Mouse (Mus musculus) erythroblast, embryonic 14.5 days (primary cell): ENCODE measurements around the gene Tekt1.

Experiments
- GATA1 ChIP-seq: IDR thresholded peaks from 2 replicates; pipeline ENCODE4 v1.6.1; 2012; ENCODE audit warnings: low read length, inconsistent platforms, mixed read lengths
- TAL1 ChIP-seq: IDR thresholded peaks from 3 replicates; pipeline ENCODE4 v1.6.1; 2012; ENCODE audit warnings: low read length, inconsistent platforms, mixed read lengths

DNA sequence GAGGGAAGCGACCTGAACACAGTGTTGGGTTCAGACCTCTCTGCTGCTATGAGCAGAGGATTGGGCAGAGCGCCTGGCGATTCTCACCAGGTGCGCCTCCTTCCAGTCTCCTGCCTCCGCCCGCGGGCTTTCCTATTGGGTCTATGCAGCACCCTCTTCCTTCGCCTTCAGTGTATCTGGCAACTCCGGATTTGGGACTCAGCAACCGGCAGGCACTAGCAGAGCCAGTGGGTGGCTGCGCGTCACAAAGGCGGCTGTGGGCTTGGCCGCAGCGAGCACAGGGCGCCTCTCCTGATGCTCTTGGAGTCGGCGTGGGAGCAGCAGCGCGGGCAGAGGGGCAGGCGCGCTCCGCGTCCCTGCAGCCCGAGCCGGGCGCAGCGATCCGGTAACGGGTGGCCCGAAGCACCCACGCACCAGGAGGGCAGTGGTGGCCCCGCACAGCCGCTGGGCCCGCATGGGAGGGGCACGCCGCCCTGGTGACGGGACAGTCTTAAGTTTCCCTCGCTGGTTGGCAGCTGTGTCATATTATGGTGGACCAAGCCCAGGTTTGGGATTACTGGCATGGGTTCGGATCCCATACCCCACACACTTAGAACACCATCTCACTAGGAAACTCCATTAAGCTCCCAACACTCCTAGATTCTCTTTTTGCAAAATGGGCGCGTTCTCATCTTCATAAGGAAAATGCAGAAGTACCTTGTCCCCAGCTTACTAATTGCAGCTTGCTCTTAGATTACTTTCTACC is 47.9 kb downstream of the Tekt1 start, which contains the start of gene Fbxo39:
- TF ChIP-seq GATA1 = no peak
- no peak for TF ChIP-seq TAL1
